Mouse (Mus musculus) G1E (cell line): ENCODE results near the gene Cdc25b.

Source experiments
- CTCF ChIP-seq: IDR thresholded peaks from 2 replicates; pipeline ENCODE4 v1.5.1; 2012; ENCODE audit warnings: low read depth, low read length, inconsistent platforms, mixed read lengths
- GATA1 ChIP-seq: IDR thresholded peaks from 2 replicates; pipeline ENCODE4 v1.6.1; 2012; ENCODE audit warnings: borderline replicate concordance, low read length, inconsistent platforms, mixed read lengths
- POLR2AphosphoS5 ChIP-seq: IDR thresholded peaks from 2 replicates; pipeline ENCODE4 v1.6.1; 2012; ENCODE audit warnings: low read depth, low read length, inconsistent platforms; ENCODE audit not compliant: insufficient replicate concordance
- TAL1 ChIP-seq: conservative IDR thresholded peaks from 2 replicates; pipeline ENCODE4 v1.6.1; 2012; ENCODE audit warnings: low read depth, low read length, inconsistent platforms, mixed read lengths

DNA sequence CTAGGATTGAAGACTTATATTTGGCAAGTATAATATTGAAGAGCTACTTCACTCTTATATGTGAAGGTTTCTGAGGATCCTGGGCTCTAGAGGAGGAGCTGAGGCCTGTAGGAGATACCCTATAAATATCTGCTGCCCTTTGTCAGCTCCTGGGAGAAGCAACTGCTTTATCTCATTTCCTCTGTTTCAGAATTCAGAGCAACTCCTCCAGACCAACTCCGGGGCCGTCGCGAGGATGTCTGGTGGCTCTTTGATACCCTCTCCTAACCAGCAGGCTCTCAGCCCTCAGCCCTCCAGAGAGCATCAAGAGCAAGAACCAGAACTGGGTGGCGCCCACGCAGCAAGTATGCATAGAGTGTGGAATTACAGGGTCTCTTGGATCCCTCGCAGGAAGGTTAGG lies 56.2 kb downstream of the Cdc25b start:
- TF ChIP-seq CTCF (no peak), GATA1 (no peak), TAL1 (no peak), POLR2AphosphoS5 (no peak)
